Mouse (Mus musculus) ES-Bruce4 (cell line): ENCODE results near the gene B3gat3. TPM values are rescaled to one million over a fixed set of nuclear protein-coding genes. Genes with fewer than 3 reads are reported as not detected.

Source experiments
- H3K27ac ChIP-seq: 2 replicates; pipeline ENCODE4 v1.5.1; 2012; ENCODE audit warnings: low read length, inconsistent platforms; ENCODE audit not compliant: insufficient read depth
- H3K27me3 ChIP-seq: 2 replicates; pipeline ENCODE4 v1.6.1; 2012; ENCODE audit warnings: mild to moderate bottlenecking, low read length, inconsistent platforms; ENCODE audit not compliant: control insufficient read depth, poor library complexity, insufficient read depth, severe bottlenecking
- H3K36me3 ChIP-seq: 2 replicates; pipeline ENCODE4 v1.6.1; 2012; ENCODE audit warnings: inconsistent platforms, mild to moderate bottlenecking, low read length, moderate library complexity; ENCODE audit not compliant: control insufficient read depth, poor library complexity, insufficient read depth, severe bottlenecking
- H3K4me1 ChIP-seq: one replicate; pipeline ENCODE4 v1.8.1; 2011; ENCODE audit warnings: low read length; ENCODE audit not compliant: control insufficient read depth, insufficient read depth
- H3K4me3 ChIP-seq: 2 replicates; pipeline ENCODE4 v1.5.1; 2011; ENCODE audit warnings: low read depth, mild to moderate bottlenecking, low read length
- H3K9ac ChIP-seq: 2 replicates; pipeline ENCODE4 v1.6.1; 2012; ENCODE audit warnings: low read depth, mild to moderate bottlenecking, inconsistent platforms; ENCODE audit not compliant: poor library complexity, severe bottlenecking
- H3K9me3 ChIP-seq: replicated peaks from 2 replicates; pipeline ENCODE4 v1.6.1; 2012; ENCODE audit warnings: mild to moderate bottlenecking, low read length, inconsistent platforms; ENCODE audit not compliant: control insufficient read depth, poor library complexity, insufficient read depth, severe bottlenecking
- CTCF ChIP-seq: IDR thresholded peaks from one replicate; pipeline ENCODE4 v1.8.1; 2011; ENCODE audit warnings: low read depth, low read length
- EP300 ChIP-seq: IDR thresholded peaks from 2 replicates; pipeline ENCODE4 v1.6.1; 2011; ENCODE audit warnings: low read depth, low read length; ENCODE audit not compliant: insufficient read depth
- POLR2A ChIP-seq: IDR thresholded peaks from one replicate; pipeline ENCODE4 v1.8.1; 2011; ENCODE audit warnings: low read length; ENCODE audit not compliant: insufficient read depth
- polyA plus RNA-seq: library from polyadenylated mRNA; stranded (reverse); fragments of >200 nt; gene quantifications from 2 replicates; pipeline ENCODE4 v1.2.4, GENCODE M21; 2011; ENCODE audit warnings: low read depth; ENCODE audit not compliant: missing spikeins, insufficient read depth, insufficient read length

Gene B3gat3
- polyA plus RNA-seq, 1 experiment = 26.6 TPM

GRCm38 (mm10) chr19:8914212-8914611 is 6.0 kb upstream of the B3gat3 start:
- no peak overlapping the region for H3K4me3 ChIP-seq
- peaks cover 69% of the 10 kb centered on the region for H3K36me3 ChIP-seq
- H3K9me3 ChIP-seq = no peaks in the 10 kb centered on the region
- H3K27me3 ChIP-seq = no peaks in the 10 kb centered on the region
- TF ChIP-seq CTCF (no peak), EP300 (no peak), POLR2A (no peak)
- no peak overlapping the region for H3K9ac ChIP-seq
- no peak overlapping the region for H3K27ac ChIP-seq
- no peaks in the 10 kb centered on the region for H3K4me1 ChIP-seq

GRCm38 (mm10) chr19:8919000-8919399 is 1.2 kb upstream of the B3gat3 start:
- Histone ChIP-seq H3K9me3 (no peaks in the 10 kb centered on the region), H3K27me3 (no peaks in the 10 kb centered on the region), H3K27ac (peak overlapping the region; percentile 77; the same call in 1 of the 2 replicates), H3K9ac (peak overlapping the region; percentile 65), H3K4me1 (peaks cover 2% of the 10 kb centered on the region), H3K36me3 (peaks cover 29% of the 10 kb centered on the region), H3K4me3 (no peak overlapping the region)
- TF ChIP-seq CTCF (no peak), POLR2A (no peak), EP300 (no peak)

- no peak for TF ChIP-seq POLR2A
- no peak for TF ChIP-seq CTCF
- TF ChIP-seq EP300 = no peak
- H3K27me3 ChIP-seq = no peaks in the 10 kb centered on the region
- H3K9me3 ChIP-seq = no peaks in the 10 kb centered on the region
- H3K4me1 ChIP-seq = peaks cover 2% of the 10 kb centered on the region
- peak overlapping the region; percentile 65 for H3K9ac ChIP-seq
- H3K36me3 ChIP-seq = peaks cover 22% of the 10 kb centered on the region
- peak overlapping the region; percentile 77 for H3K27ac ChIP-seq
- 0 out of 2 replicates have a peak overlapping the region, but pooled peaks have one; percentile 30 for H3K4me3 ChIP-seq
These were observed 496 bp upstream of the B3gat3 start for GRCm38 (mm10) chr19:8919684-8920072.

- no peak overlapping the region for H3K27ac ChIP-seq
- peak overlapping the region; percentile 78 for H3K4me3 ChIP-seq
- TF ChIP-seq EP300 (no peak), CTCF (no peak), POLR2A (no peak)
- H3K27me3 ChIP-seq = no peaks in the 10 kb centered on the region
- H3K9ac ChIP-seq = peak overlapping the region; percentile 65
- H3K36me3 ChIP-seq = peaks cover 10% of the 10 kb centered on the region
- H3K9me3 ChIP-seq = no peaks in the 10 kb centered on the region
- peaks cover 2% of the 10 kb centered on the region for H3K4me1 ChIP-seq
These were observed 690 bp downstream of the B3gat3 start for GRCm38 (mm10) chr19:8920836-8921291.

GRCm38 (mm10) chr19:8921741-8922140 is 1.6 kb downstream of the B3gat3 start:
- Histone ChIP-seq H3K27me3 (no peaks in the 10 kb centered on the region), H3K9me3 (no peaks in the 10 kb centered on the region), H3K4me1 (peaks cover 2% of the 10 kb centered on the region), H3K9ac (no peak overlapping the region), H3K36me3 (peaks cover 4% of the 10 kb centered on the region; the same call in 1 of the 2 replicates), H3K4me3 (no peak overlapping the region), H3K27ac (no peak overlapping the region)
- TF ChIP-seq CTCF (no peak), EP300 (no peak), POLR2A (no peak)

- Histone ChIP-seq H3K9me3 (no peaks in the 10 kb centered on the region), H3K4me1 (no peaks in the 10 kb centered on the region), H3K36me3 (peaks cover 3% of the 10 kb centered on the region; the same call in 1 of the 2 replicates), H3K4me3 (no peak overlapping the region), H3K27me3 (no peaks in the 10 kb centered on the region), H3K9ac (no peak overlapping the region), H3K27ac (no peak overlapping the region)
- TF ChIP-seq EP300 (no peak), CTCF (no peak), POLR2A (no peak)
These were observed 6.6 kb downstream of the B3gat3 start for GRCm38 (mm10) chr19:8926766-8927165.
